Comparison of ENCODE assay signal across 7 mouse cellular contexts in the genomic region with DNA sequence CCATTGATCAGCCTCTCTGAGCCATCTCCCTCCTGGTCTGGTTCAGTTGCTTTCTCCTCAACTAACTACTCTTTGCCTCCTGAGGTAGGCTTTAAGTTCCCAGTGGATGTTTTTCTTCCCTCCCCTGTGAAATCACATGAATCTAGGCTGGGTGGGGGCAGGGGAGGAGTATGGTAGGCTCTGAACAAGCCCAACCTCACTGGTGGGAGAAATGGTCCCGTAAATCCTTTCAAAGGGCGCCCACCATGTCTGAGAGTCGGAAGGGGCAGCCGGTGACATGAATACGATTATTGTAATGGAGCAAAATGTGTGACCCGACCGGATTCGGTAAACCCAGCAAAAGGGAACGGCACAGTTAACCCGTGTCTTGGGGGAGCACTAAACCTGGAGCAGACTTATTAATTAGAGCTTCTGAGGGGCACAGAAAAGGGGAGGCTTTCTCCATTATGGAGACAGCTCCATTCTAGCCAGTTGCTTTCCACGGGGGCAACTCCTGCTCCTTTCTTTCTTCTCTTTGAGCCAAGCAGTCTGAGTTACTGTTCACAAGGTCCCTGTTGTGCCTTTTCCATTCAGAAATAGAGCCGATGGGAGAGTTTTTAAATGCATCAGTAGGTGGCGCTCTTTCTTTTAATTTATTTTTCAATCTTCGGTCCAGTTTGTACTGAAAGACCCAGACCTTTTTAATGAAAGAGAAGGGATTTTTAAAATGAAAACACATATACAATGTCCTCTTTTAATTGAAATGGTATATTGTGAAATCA.
DNase-seq lines count a peak whose midpoint lies in the region; ATAC-seq and TF ChIP-seq lines count a peak whose summit lies in the region.

No protein-coding gene starts in this region.

- peak; percentile 49; the same call in 1 of the 2 replicates for ATAC-seq in forebrain, embryonic 11.5 days (replicated peaks; ENCODE audit: low FRiP score)
- no peak for ATAC-seq in intestine, postnatal 0 days
- peak; percentile 84 for ATAC-seq in limb, embryonic 14.5 days (ENCODE audit: low FRiP score, low read depth)

- TF ChIP-seq CTCF in CH12.LX (conservative IDR thresholded peaks at IDR 0.05 in 1 of 2, IDR thresholded peaks at IDR 0.05 in 1 of 2; ENCODE audit: low read depth in 2 of 2, low read length in 2 of 2): peak in 1 of 2 experiments; percentile 50; a peak in 3 of 4 replicates
- TF ChIP-seq CTCF in intestine, postnatal 0 days (IDR thresholded peaks at IDR 0.05; ENCODE audit: low read depth): peak; percentile 58
- TF ChIP-seq CTCF in olfactory bulb, adult 2 months (IDR thresholded peaks at IDR 0.05; ENCODE audit: insufficient read depth, low read depth, low read length): no peak

- no peak for TF ChIP-seq POLR2A in CH12.LX (IDR thresholded peaks at IDR 0.05; ENCODE audit: low read depth, low read length)
- no peak for TF ChIP-seq POLR2A in limb, embryonic 14.5 days (IDR thresholded peaks at IDR 0.05; ENCODE audit: borderline replicate concordance, extremely low read depth, insufficient read depth, insufficient read length)
- no peak for TF ChIP-seq POLR2A in olfactory bulb, adult 2 months (IDR thresholded peaks at IDR 0.05; ENCODE audit: insufficient read depth, low read depth, low read length)

- TF ChIP-seq EP300 in CH12.LX (IDR thresholded peaks at IDR 0.05; ENCODE audit: low read length): no peak

- no peaks in the 10 kb centered on the region for H3K4me1 ChIP-seq in CH12.LX (ENCODE audit: control insufficient read depth in 1 of 2, insufficient read depth in 2 of 2)
- H3K4me1 ChIP-seq in forebrain, embryonic 11.5 days (replicated peaks; ENCODE audit: control insufficient read depth, insufficient read depth, low read length): no peaks in the 10 kb centered on the region
- no peaks in the 10 kb centered on the region for H3K4me1 ChIP-seq in intestine, postnatal 0 days (replicated peaks; ENCODE audit: control insufficient read depth, insufficient read depth, low read length)
- peaks cover 13% of the 10 kb centered on the region for H3K4me1 ChIP-seq in limb, embryonic 14.5 days (ENCODE audit: control insufficient read depth, insufficient read depth, low read length)
- H3K4me1 ChIP-seq in olfactory bulb, adult 2 months (ENCODE audit: control insufficient read depth, insufficient read depth, low read length): no peaks in the 10 kb centered on the region

- H3K4me2 ChIP-seq in CH12.LX (ENCODE audit: insufficient read depth, low read depth, poor library complexity, severe bottlenecking): no peak overlapping the region
- no peak overlapping the region; the same call in 1 of the 2 replicates for H3K4me2 ChIP-seq in forebrain, embryonic 11.5 days (ENCODE audit: low read depth, low read length, severe bottlenecking)
- H3K4me2 ChIP-seq in intestine, postnatal 0 days (replicated peaks; ENCODE audit: low read depth): no peak overlapping the region
- H3K4me2 ChIP-seq in limb, embryonic 14.5 days (replicated peaks; ENCODE audit: low read depth, low read length, severe bottlenecking): peak overlapping the region; percentile 43; the same call in 1 of the 2 replicates

- H3K4me3 ChIP-seq in CH12.LX (replicated peaks in 1 of 3; ENCODE audit: low read depth in 2 of 3, low read length in 2 of 3, poor library complexity in 1 of 3): no peak overlapping the region
- H3K4me3 ChIP-seq in forebrain, embryonic 11.5 days (ENCODE audit: low read depth, low read length): no peak overlapping the region
- H3K4me3 ChIP-seq in intestine, postnatal 0 days (ENCODE audit: low read depth, low read length): no peak overlapping the region
- peak overlapping the region; percentile 18 for H3K4me3 ChIP-seq in limb, embryonic 14.5 days (replicated peaks; ENCODE audit: low read length)
- peak overlapping the region; percentile 41 for H3K4me3 ChIP-seq in olfactory bulb, adult 2 months (ENCODE audit: insufficient read depth, low read depth, low read length)

- DNase-seq in CH12.LX (ENCODE audit: extremely low read depth) (peak; percentile 28), NIH3T3 (ENCODE audit: low read depth) (peak; percentile 82)
- no peak for DNase-seq in forebrain, embryonic 11.5 days (ENCODE audit: low spot score)
- DNase-seq in limb, embryonic 14.5 days (ENCODE audit: low spot score): peak; percentile 88
- DNase-seq in thymus, postnatal 14 days: no peak

- in situ Hi-C loops in CH12.LX (cut with MboI; ENCODE audit: low pct_ligation_motif_present, low pct_unique_long_range_greater_than_20kb, low sequenced_read_pairs): no loop called here

- no peaks in the 10 kb centered on the region for H3K9me3 ChIP-seq in CH12.LX (replicated peaks; ENCODE audit: low read length)
- H3K9me3 ChIP-seq in forebrain, embryonic 11.5 days (ENCODE audit: control insufficient read depth, low read length): no peaks in the 10 kb centered on the region
- H3K9me3 ChIP-seq in intestine, postnatal 0 days (ENCODE audit: control insufficient read depth): no peaks in the 10 kb centered on the region
- no peaks in the 10 kb centered on the region for H3K9me3 ChIP-seq in limb, embryonic 14.5 days (ENCODE audit: control insufficient read depth, low read length)

- dilution Hi-C loops in CH12.LX (cut with MboI; ENCODE audit: extremely low pct_ligation_motif_present, extremely low pct_unique_long_range_greater_than_20kb, low sequenced_read_pairs): no loop called here

- no peaks in the 10 kb centered on the region for H3K36me3 ChIP-seq in CH12.LX (replicated peaks in 1 of 2; ENCODE audit: control insufficient read depth in 1 of 2, insufficient read depth in 1 of 2, low read length in 1 of 2)
- no peaks in the 10 kb centered on the region for H3K36me3 ChIP-seq in forebrain, embryonic 11.5 days (ENCODE audit: control insufficient read depth, insufficient read depth, low read length)
- no peaks in the 10 kb centered on the region for H3K36me3 ChIP-seq in intestine, postnatal 0 days (ENCODE audit: control insufficient read depth, insufficient read depth)
- H3K36me3 ChIP-seq in limb, embryonic 14.5 days (ENCODE audit: control insufficient read depth, insufficient read depth, low read length): no peaks in the 10 kb centered on the region

- H3K27ac ChIP-seq in CH12.LX (ENCODE audit: insufficient read depth, low read depth): no peak overlapping the region
- no peak overlapping the region for H3K27ac ChIP-seq in forebrain, embryonic 11.5 days (ENCODE audit: low read depth, low read length)
- H3K27ac ChIP-seq in intestine, postnatal 0 days (ENCODE audit: low read depth, low read length): no peak overlapping the region
- H3K27ac ChIP-seq in limb, embryonic 14.5 days (replicated peaks; ENCODE audit: low read depth, low read length): peak overlapping the region; percentile 61
- H3K27ac ChIP-seq in olfactory bulb, adult 2 months (ENCODE audit: insufficient read depth, low read depth, low read length): no peak overlapping the region

- peak; percentile 48 for TF ChIP-seq RAD21 in CH12.LX (IDR thresholded peaks at IDR 0.05; ENCODE audit: low read depth, low read length)

- H3K79me2 ChIP-seq in CH12.LX (replicated peaks; ENCODE audit: control insufficient read depth, extremely low read depth, insufficient read depth, poor library complexity, severe bottlenecking): no peaks in the 10 kb centered on the region

- H3K9ac ChIP-seq in CH12.LX (ENCODE audit: insufficient read depth, low read depth): no peak overlapping the region
- no peak overlapping the region for H3K9ac ChIP-seq in forebrain, embryonic 11.5 days (ENCODE audit: low read length)
- H3K9ac ChIP-seq in intestine, postnatal 0 days (ENCODE audit: low read depth, low read length): no peak overlapping the region
- no peak overlapping the region for H3K9ac ChIP-seq in limb, embryonic 14.5 days (ENCODE audit: low read depth, low read length, severe bottlenecking)

- WGBS in forebrain, embryonic 11.5 days: 43% methylated on average over 14 of the region's 14 CpGs
- 57% methylated on average over 14 of the region's 14 CpGs for WGBS in intestine, postnatal 0 days
- WGBS in limb, embryonic 14.5 days: 30% methylated on average over 14 of the region's 14 CpGs
- WGBS in olfactory bulb, adult 2 months: 8% methylated on average over 14 of the region's 14 CpGs

- no peaks in the 10 kb centered on the region for H3K27me3 ChIP-seq in CH12.LX (replicated peaks)
- no peaks in the 10 kb centered on the region for H3K27me3 ChIP-seq in forebrain, embryonic 11.5 days (ENCODE audit: control insufficient read depth, insufficient read depth, low read length)
- H3K27me3 ChIP-seq in intestine, postnatal 0 days (replicated peaks; ENCODE audit: control insufficient read depth, insufficient read depth, low read length): no peaks in the 10 kb centered on the region
- no peaks in the 10 kb centered on the region for H3K27me3 ChIP-seq in limb, embryonic 14.5 days (ENCODE audit: control insufficient read depth, insufficient read depth, low read length)

TF ChIP-seq in CH12.LX, 34 proteins besides CTCF, POLR2A, EP300 and RAD21:
- TF ChIP-seq MAX (IDR thresholded peaks at IDR 0.05; ENCODE audit: low read length): no peak
- TF ChIP-seq SMC3 (IDR thresholded peaks at IDR 0.05; ENCODE audit: low read depth, low read length): 0 out of 2 replicates have a peak, but pooled peaks have one; percentile 16

Comparison
In these comparisons a context has a peak if more than half of its experiments do, and no peak if none do; other contexts are left out.
1. DNase-seq: peak in CH12.LX (single experiment), NIH3T3 (single experiment) and limb, embryonic 14.5 days (single experiment); none in forebrain, embryonic 11.5 days (single experiment) and thymus, postnatal 14 days (single experiment).
2. H3K4me3 ChIP-seq: peak in limb, embryonic 14.5 days (single experiment) and olfactory bulb, adult 2 months (single experiment); none in CH12.LX (0 of 3), forebrain, embryonic 11.5 days (single experiment) and intestine, postnatal 0 days (single experiment).